Mouse (Mus musculus) liver, embryonic 14.5 days (tissue): ENCODE measurements around the gene Cyp2a5. TPM values are rescaled to one million over a fixed set of nuclear protein-coding genes. Genes with fewer than 3 reads are reported as not detected.
"Not testable (repeated sequence)": the region's sequence is repeated elsewhere in the genome, so short reads cannot be mapped to it uniquely, and the experiment has no call there.

ENCODE experiments used
- ATAC-seq: fragments of 200-750 bp; cut with Nextera tagmentation; 2 replicates; pipeline ENCODE4 v1.8.0; 2017; ENCODE audit warnings: moderate number of reproducible peaks, mild to moderate bottlenecking, moderate library complexity; ENCODE audit not compliant: insufficient read depth
- DNase-seq, 3 experiments: peaks; one replicate each; pipeline ENCODE4 v3.0.0-alpha.2; 2012 to 2013; ENCODE audit warnings: low read depth in 3 of 3, low spot score in 3 of 3
- H3K27ac ChIP-seq: fragments of 300-500 bp; sonication (generic); 2 replicates; pipeline ENCODE4 v1.5.1; 2014; ENCODE audit warnings: moderate library complexity, mild to moderate bottlenecking, control low read depth, inconsistent platforms
- H3K27me3 ChIP-seq: fragments of 300-500 bp; sonication (generic); 2 replicates; pipeline ENCODE4 v1.6.1; 2014; ENCODE audit warnings: mild to moderate bottlenecking, low read length, moderate library complexity; ENCODE audit not compliant: control insufficient read depth, insufficient read depth
- H3K36me3 ChIP-seq: fragments of 300-500 bp; sonication (generic); replicated peaks from 2 replicates; pipeline ENCODE4 v1.6.1; 2014; ENCODE audit warnings: low read depth; ENCODE audit not compliant: control insufficient read depth, insufficient read depth
- H3K4me1 ChIP-seq, 2 experiments: fragments of 200-500 bp in 1 of 2; fragments of 300-500 bp in 1 of 2; sonication (generic) in 1 of 2; replicated peaks; 2 replicates each; pipeline ENCODE4 v1.6.1; 2012 to 2014; ENCODE audit warnings: antibody characterized with exemption in 1 of 2, inconsistent platforms in 1 of 2, low read length in 1 of 2; ENCODE audit not compliant: control insufficient read depth in 2 of 2, insufficient read depth in 2 of 2
- H3K4me2 ChIP-seq: fragments of 300-500 bp; sonication (generic); 2 replicates; pipeline ENCODE4 v1.6.1; 2014; ENCODE audit warnings: low read depth, mild to moderate bottlenecking, control low read depth, moderate library complexity
- H3K4me3 ChIP-seq, 2 experiments: fragments of 200-500 bp in 1 of 2; fragments of 300-500 bp in 1 of 2; sonication (generic) in 1 of 2; 2 replicates each; pipeline ENCODE4 v1.5.1; 2012 to 2014; ENCODE audit warnings: low read depth in 2 of 2, low read length in 2 of 2, mild to moderate bottlenecking in 2 of 2, control low read depth in 1 of 2, inconsistent platforms in 1 of 2, moderate library complexity in 1 of 2; ENCODE audit not compliant: insufficient read depth in 1 of 2
- H3K9ac ChIP-seq: fragments of 300-500 bp; sonication (generic); replicated peaks from 2 replicates; pipeline ENCODE4 v1.6.1; 2014; ENCODE audit warnings: mild to moderate bottlenecking, control low read depth, moderate library complexity
- H3K9me3 ChIP-seq: fragments of 300-500 bp; sonication (generic); 2 replicates; pipeline ENCODE4 v1.6.1; 2016; ENCODE audit warnings: low read length, mixed read lengths; ENCODE audit not compliant: control insufficient read depth
- WGBS: fragments of 180-500 bp; shearing (Covaris S2); extraction: QIAGEN DNeasy Blood & Tissue Kit; methylation state at CpG from one replicate; pipeline ENCODE4 v1.1.7; 2014; ENCODE audit not compliant: insufficient replicate concordance; 5-methylcytosine and 5-hydroxymethylcytosine counted together
- polyA plus RNA-seq, 2 experiments: library from polyadenylated mRNA; depleted of rRNA in 1 of 2; stranded (reverse) in 1 of 2; unstranded in 1 of 2; fragments of >200 nt; fragmentation: Nextera tagmentation in 1 of 2; extraction: Ambion mirVana in 1 of 2; gene quantifications; 2 replicates each; pipeline versions ENCODE4 v1.2.1 to v1.2.3; 2012 to 2014

Cyp2a5 gene
- polyA plus RNA-seq, 2 experiments: 0.21 to 0.32 TPM

- not testable (repeated sequence) for ATAC-seq
Measured at GRCm38 (mm10) chr7:26832668-26833067, 2.4 kb upstream of the Cyp2a5 start.

GRCm38 (mm10) chr7:26843400-26843799 lies 8.3 kb downstream of the Cyp2a5 start:
- not testable (repeated sequence) for H3K27ac ChIP-seq, ATAC-seq, H3K4me1 ChIP-seq, DNase-seq, H3K4me3 ChIP-seq, H3K9me3 ChIP-seq, H3K4me2 ChIP-seq, H3K9ac ChIP-seq, H3K27me3 ChIP-seq, H3K36me3 ChIP-seq
- 57% methylated on average over 2 of the region's 2 CpGs for WGBS

More at GRCm38 (mm10) chr7:26832668-26833067, 2.4 kb upstream of the Cyp2a5 start:
- 51% methylated on average over 7 of the region's 7 CpGs for WGBS
- H3K9me3 ChIP-seq, H3K9ac ChIP-seq, H3K36me3 ChIP-seq, H3K4me1 ChIP-seq, H3K27me3 ChIP-seq, DNase-seq, H3K4me3 ChIP-seq, H3K27ac ChIP-seq, H3K4me2 ChIP-seq: not testable (repeated sequence)

- H3K9ac ChIP-seq, H3K36me3 ChIP-seq, H3K4me1 ChIP-seq, H3K27ac ChIP-seq, H3K9me3 ChIP-seq, H3K4me3 ChIP-seq, ATAC-seq, H3K27me3 ChIP-seq, DNase-seq, H3K4me2 ChIP-seq: not testable (repeated sequence)
Measured at GRCm38 (mm10) chr7:26850063-26850462, 15.0 kb downstream of the Cyp2a5 start.

- H3K4me3 ChIP-seq, H3K9ac ChIP-seq, ATAC-seq, H3K27me3 ChIP-seq, H3K27ac ChIP-seq, H3K4me2 ChIP-seq, H3K9me3 ChIP-seq, H3K4me1 ChIP-seq, DNase-seq, H3K36me3 ChIP-seq: not testable (repeated sequence)
Measured at GRCm38 (mm10) chr7:26878581-26878980, 43.5 kb downstream of the Cyp2a5 start.

GRCm38 (mm10) chr7:26880600-26880999 lies 45.5 kb downstream of the Cyp2a5 start:
- not testable (repeated sequence) for DNase-seq, H3K27ac ChIP-seq, H3K9ac ChIP-seq, H3K36me3 ChIP-seq, H3K9me3 ChIP-seq, H3K4me2 ChIP-seq, H3K4me3 ChIP-seq, ATAC-seq, H3K4me1 ChIP-seq, H3K27me3 ChIP-seq
- 47% methylated on average over 2 of the region's 3 CpGs for WGBS

Other genes with a start within 250 kb of the Cyp2a5 start
- not detected in 2 replicates for gene Vmn1r185, start 216.8 kb upstream of the Cyp2a5 start, polyA plus RNA-seq (2012; rRNA removed)
- not detected in 2 replicates for gene Vmn1r185, start 216.8 kb upstream of the Cyp2a5 start, polyA plus RNA-seq (2014; fragmentation: Nextera tagmentation; extraction: Ambion mirVana)
- not detected in 2 replicates for gene Cyp2b23, start 148.9 kb upstream of the Cyp2a5 start, polyA plus RNA-seq (2012; rRNA removed)
- not detected in 2 replicates for gene Cyp2b23, start 148.9 kb upstream of the Cyp2a5 start, polyA plus RNA-seq (2014; fragmentation: Nextera tagmentation; extraction: Ambion mirVana)
- not detected in 2 replicates for gene Cyp2b19, start 78.2 kb upstream of the Cyp2a5 start, polyA plus RNA-seq (2012; rRNA removed)
- not detected in 2 replicates for gene Cyp2b19, start 78.2 kb upstream of the Cyp2a5 start, polyA plus RNA-seq (2014; fragmentation: Nextera tagmentation; extraction: Ambion mirVana)
- gene Cyp2g1, start 26.4 kb upstream of the Cyp2a5 start, polyA plus RNA-seq (2012; rRNA removed): not detected in 2 replicates
- gene Cyp2g1, start 26.4 kb upstream of the Cyp2a5 start, polyA plus RNA-seq (2014; fragmentation: Nextera tagmentation; extraction: Ambion mirVana): not detected in 2 replicates
- 0.56 and 0.62 TPM in 2 replicates for gene Cyp2a22, start 104.1 kb downstream of the Cyp2a5 start, polyA plus RNA-seq (2012; rRNA removed)
- gene Cyp2a22, start 104.1 kb downstream of the Cyp2a5 start, polyA plus RNA-seq (2014; fragmentation: Nextera tagmentation; extraction: Ambion mirVana): 0.37 and 0.61 TPM in 2 replicates
- 2.0 and 2.5 TPM in 2 replicates for gene Cyp2a12, start 193.8 kb downstream of the Cyp2a5 start, polyA plus RNA-seq (2012; rRNA removed)
- gene Cyp2a12, start 193.8 kb downstream of the Cyp2a5 start, polyA plus RNA-seq (2014; fragmentation: Nextera tagmentation; extraction: Ambion mirVana): 1.8 and 2.6 TPM in 2 replicates